Mouse (Mus musculus): ENCODE results near the gene Ptprcap.

Gene Ptprcap

GRCm38 (mm10) chr19:4166678-4167476, 13.5 kb downstream of the Ptprcap start:
- in situ Hi-C loops (cut with MseI, MboI), result no loop called here

GRCm38 (mm10) chr19:4169378-4169784, 16.0 kb downstream of the Ptprcap start:
- in situ Hi-C loops (cut with MseI, MboI), result no loop called here

- in situ Hi-C loops (cut with MseI, MboI), result no loop called here
Observed at GRCm38 (mm10) chr19:4169810-4170209, 16.4 kb downstream of the Ptprcap start.

- in situ Hi-C loops (cut with MseI, MboI), result no loop called here
Observed at GRCm38 (mm10) chr19:4170723-4171392, 17.5 kb downstream of the Ptprcap start.

- in situ Hi-C loops (cut with MseI, MboI), result no loop called here
Observed at GRCm38 (mm10) chr19:4171393-4172290, 18.2 kb downstream of the Ptprcap start.

- in situ Hi-C loops (cut with MseI, MboI), result no loop called here
Observed at GRCm38 (mm10) chr19:4172925-4173324, 19.5 kb downstream of the Ptprcap start.

- in situ Hi-C loops (cut with MseI, MboI), result no loop called here
Observed at GRCm38 (mm10) chr19:4175368-4175947, 22.1 kb downstream of the Ptprcap start, which contains the start of gene Carns1. Gene Carns1, minus strand, starts transcription at chr19:4175479.

GRCm38 (mm10) chr19:4180411-4180810, 27.0 kb downstream of the Ptprcap start:
- in situ Hi-C loops (cut with MseI, MboI), result no loop called here

- in situ Hi-C loops (cut with MseI, MboI), result no loop called here
Observed at GRCm38 (mm10) chr19:4181892-4182291, 28.5 kb downstream of the Ptprcap start.

- in situ Hi-C loops (cut with MseI, MboI), result no loop called here
Observed at GRCm38 (mm10) chr19:4183689-4184088, 30.3 kb downstream of the Ptprcap start.

- in situ Hi-C loops (cut with MseI, MboI), result no loop called here
Observed at GRCm38 (mm10) chr19:4184976-4185975, 31.9 kb downstream of the Ptprcap start.

- in situ Hi-C loops (cut with MseI, MboI), result no loop called here
Observed at GRCm38 (mm10) chr19:4187303-4187702, 33.9 kb downstream of the Ptprcap start.

GRCm38 (mm10) chr19:4189051-4189620, 35.7 kb downstream of the Ptprcap start:
- in situ Hi-C loops (cut with MseI, MboI), result no loop called here

GRCm38 (mm10) chr19:4190831-4191334, 37.5 kb downstream of the Ptprcap start, which contains the start of gene Tbc1d10c:
Gene Tbc1d10c, minus strand, starts transcription at chr19:4191284.
- in situ Hi-C loops (cut with MseI, MboI), result no loop called here

GRCm38 (mm10) chr19:4191528-4192250, 38.3 kb downstream of the Ptprcap start, which contains the start of gene Ppp1ca:
Gene Ppp1ca, plus strand, starts transcription at chr19:4192065.
- in situ Hi-C loops (cut with MseI, MboI), result no loop called here

- in situ Hi-C loops (cut with MseI, MboI), result no loop called here
Observed at GRCm38 (mm10) chr19:4192251-4192985, 39.0 kb downstream of the Ptprcap start.

GRCm38 (mm10) chr19:4193129-4193528, 39.7 kb downstream of the Ptprcap start:
- in situ Hi-C loops (cut with MseI, MboI), result no loop called here
